Mouse (Mus musculus) MEL (cell line): ENCODE results near the gene St6galnac3. TPM values are rescaled to one million over a fixed set of nuclear protein-coding genes. Genes with fewer than 3 reads are reported as not detected.

ENCODE experiments used
- DNase-seq: peaks from one replicate; pipeline ENCODE4 v3.0.0; 2011; ENCODE audit warnings: low read depth, low spot score
- H3K27ac ChIP-seq: 2 replicates; pipeline ENCODE4 v1.5.1; 2012; ENCODE audit warnings: low read depth, mild to moderate bottlenecking, control low read depth, low read length, moderate library complexity; ENCODE audit not compliant: control insufficient read depth
- H3K27me3 ChIP-seq, 2 experiments: fragments of 150-350 bp in 1 of 2; sonication (generic) in 1 of 2; 2 replicates each; pipeline ENCODE4 v1.6.1; 2012; ENCODE audit warnings: low read length in 2 of 2, mild to moderate bottlenecking in 2 of 2, improper control_type of control experiment in 1 of 2, moderate library complexity in 1 of 2; ENCODE audit not compliant: insufficient read depth in 2 of 2, control insufficient read depth in 1 of 2
- H3K36me3 ChIP-seq, 2 experiments: 2 replicates each; pipeline ENCODE4 v1.6.1; 2012 to 2014; ENCODE audit warnings: low read length in 2 of 2, improper control_type of control experiment in 1 of 2, inconsistent platforms in 1 of 2, mild to moderate bottlenecking in 1 of 2; ENCODE audit not compliant: insufficient read depth in 2 of 2, control insufficient read depth in 1 of 2
- H3K4me1 ChIP-seq, 2 experiments: fragments of 150-350 bp in 1 of 2; sonication (generic) in 1 of 2; 2 replicates each; pipeline ENCODE4 v1.6.1; 2012; ENCODE audit warnings: low read length in 2 of 2, improper control_type of control experiment in 1 of 2, mild to moderate bottlenecking in 1 of 2; ENCODE audit not compliant: insufficient read depth in 2 of 2, control insufficient read depth in 1 of 2
- H3K4me3 ChIP-seq, 2 experiments: fragments of 150-350 bp in 1 of 2; sonication (generic) in 1 of 2; 2 replicates each; pipeline ENCODE4 v1.5.1; 2012; ENCODE audit warnings: low read depth in 2 of 2, low read length in 2 of 2, mild to moderate bottlenecking in 2 of 2, moderate library complexity in 2 of 2, control low read depth in 1 of 2, improper control_type of control experiment in 1 of 2; ENCODE audit not compliant: control insufficient read depth in 1 of 2, insufficient read depth in 1 of 2
- H3K79me2 ChIP-seq: 2 replicates; pipeline ENCODE4 v1.6.1; 2012; ENCODE audit warnings: mild to moderate bottlenecking, low read length, moderate library complexity; ENCODE audit not compliant: control insufficient read depth, poor library complexity, insufficient read depth
- H3K9ac ChIP-seq: 2 replicates; pipeline ENCODE4 v1.6.1; 2012; ENCODE audit warnings: low read depth, mild to moderate bottlenecking, control low read depth, low read length, moderate library complexity; ENCODE audit not compliant: control insufficient read depth, poor library complexity, severe bottlenecking
- H3K9me3 ChIP-seq: fragments of 150-350 bp; sonication (generic); replicated peaks from 2 replicates; pipeline ENCODE4 v1.6.1; 2012; ENCODE audit warnings: mild to moderate bottlenecking, low read length, improper control_type of control experiment, moderate library complexity; ENCODE audit not compliant: insufficient read depth
- BHLHE40 ChIP-seq: IDR thresholded peaks from 2 replicates; pipeline ENCODE4 v1.6.1; 2012; ENCODE audit warnings: low read depth, mild to moderate bottlenecking, inconsistent platforms, low read length, improper control_type of control experiment, borderline replicate concordance
- CHD1 ChIP-seq: IDR thresholded peaks from 2 replicates; pipeline ENCODE4 v1.6.1; 2012; ENCODE audit warnings: low read depth, mild to moderate bottlenecking, inconsistent platforms, low read length, improper control_type of control experiment
- CHD2 ChIP-seq: IDR thresholded peaks from 2 replicates; pipeline ENCODE4 v1.6.1; 2011; ENCODE audit warnings: low read length, improper control_type of control experiment
- CTCF ChIP-seq, 3 experiments: IDR thresholded peaks in 2 of 3; conservative IDR thresholded peaks in 1 of 3; 2 replicates each; pipeline ENCODE4 v1.5.1; 2011 to 2012; ENCODE audit warnings: low read length in 3 of 3, low read depth in 2 of 3, mild to moderate bottlenecking in 2 of 3, improper control_type of control experiment in 1 of 3, inconsistent platforms in 1 of 3, mixed read lengths in 1 of 3, moderate library complexity in 1 of 3; ENCODE audit not compliant: control insufficient read depth in 1 of 3, insufficient read depth in 1 of 3, poor library complexity in 1 of 3, severe bottlenecking in 1 of 3
- E2F4 ChIP-seq: IDR thresholded peaks from 2 replicates; pipeline ENCODE4 v1.6.1; 2011; ENCODE audit warnings: low read depth, low read length, improper control_type of control experiment, borderline replicate concordance
- ELF1 ChIP-seq: IDR thresholded peaks from 2 replicates; pipeline ENCODE4 v1.6.1; 2014; ENCODE audit warnings: low read depth, mild to moderate bottlenecking, inconsistent platforms, low read length, improper control_type of control experiment, moderate library complexity
- ETS1 ChIP-seq: IDR thresholded peaks from 2 replicates; pipeline ENCODE4 v1.6.1; 2012; ENCODE audit warnings: low read depth, mild to moderate bottlenecking, inconsistent platforms, low read length, improper control_type of control experiment, moderate library complexity
- GABPA ChIP-seq: IDR thresholded peaks from 2 replicates; pipeline ENCODE4 v1.6.1; 2012; ENCODE audit warnings: low read depth, mild to moderate bottlenecking, inconsistent platforms, low read length, improper control_type of control experiment, moderate library complexity
- HCFC1 ChIP-seq: IDR thresholded peaks from 2 replicates; pipeline ENCODE4 v1.6.1; 2012; ENCODE audit warnings: low read depth, mild to moderate bottlenecking, inconsistent platforms, low read length, improper control_type of control experiment, moderate library complexity
- JUND ChIP-seq: IDR thresholded peaks from 2 replicates; pipeline ENCODE4 v1.6.1; 2011; ENCODE audit warnings: low read depth, mild to moderate bottlenecking, improper control_type of control experiment, low read length
- KAT2A ChIP-seq: conservative IDR thresholded peaks from 2 replicates; pipeline ENCODE4 v1.6.1; 2012; ENCODE audit warnings: low read depth, low read length, improper control_type of control experiment, inconsistent platforms
- MAX ChIP-seq: IDR thresholded peaks from 2 replicates; pipeline ENCODE4 v1.6.1; 2011; ENCODE audit warnings: low read length, improper control_type of control experiment
- MAZ ChIP-seq: IDR thresholded peaks from 2 replicates; pipeline ENCODE4 v1.6.1; 2012; ENCODE audit warnings: low read depth, mild to moderate bottlenecking, inconsistent platforms, low read length, improper control_type of control experiment
- MXI1 ChIP-seq: IDR thresholded peaks from 2 replicates; pipeline ENCODE4 v1.6.1; 2011; ENCODE audit warnings: mild to moderate bottlenecking, low read depth, low read length, improper control_type of control experiment
- MYC ChIP-seq: IDR thresholded peaks from 2 replicates; pipeline ENCODE4 v1.6.1; 2011; ENCODE audit warnings: low read depth, mild to moderate bottlenecking, low read length, improper control_type of control experiment, moderate library complexity
- POLR2AphosphoS2 ChIP-seq: IDR thresholded peaks from 2 replicates; pipeline ENCODE4 v1.6.1; 2011; ENCODE audit warnings: low read length, improper control_type of control experiment
- RAD21 ChIP-seq: IDR thresholded peaks from 2 replicates; pipeline ENCODE4 v1.6.1; 2011; ENCODE audit warnings: mild to moderate bottlenecking, low read depth, low read length, improper control_type of control experiment
- RCOR1 ChIP-seq: IDR thresholded peaks from 2 replicates; pipeline ENCODE4 v1.6.1; 2012; ENCODE audit warnings: low read depth, mild to moderate bottlenecking, inconsistent platforms, low read length, improper control_type of control experiment
- SIN3A ChIP-seq: IDR thresholded peaks from 2 replicates; pipeline ENCODE4 v1.6.1; 2012; ENCODE audit warnings: low read length, improper control_type of control experiment, inconsistent platforms
- SMC3 ChIP-seq: IDR thresholded peaks from 2 replicates; pipeline ENCODE4 v1.6.1; 2011; ENCODE audit warnings: low read depth, low read length, improper control_type of control experiment
- ZC3H11A ChIP-seq: IDR thresholded peaks from 2 replicates; pipeline ENCODE4 v1.6.1; 2012; ENCODE audit warnings: low read depth, mild to moderate bottlenecking, inconsistent platforms, low read length, improper control_type of control experiment
- ZNF384 ChIP-seq: IDR thresholded peaks from 2 replicates; pipeline ENCODE4 v1.6.1; 2012; ENCODE audit warnings: low read depth, mild to moderate bottlenecking, inconsistent platforms, low read length, improper control_type of control experiment
- polyA plus RNA-seq, 2 experiments: library from polyadenylated mRNA; stranded (reverse) in 1 of 2; unstranded in 1 of 2; fragments of >175 nt in 1 of 2; fragments of >200 nt in 1 of 2; gene quantifications; 2 replicates each; pipeline versions ENCODE4 v1.2.1 to v1.2.4; 2012; ENCODE audit warnings: low replicate concordance in 2 of 2, low read depth in 1 of 2; ENCODE audit not compliant: insufficient read length in 2 of 2, insufficient read depth in 1 of 2, missing spikeins in 1 of 2
- total RNA-seq: library from RNA; depleted of rRNA; stranded (reverse); fragments of 300-350 nt; gene quantifications from 2 replicates; pipeline ENCODE4 v1.2.3, GENCODE M21; 2012

St6galnac3 gene
- total and polyA plus RNA-seq, 3 experiments = 7.8 to 11.4 TPM; not detected in 1

- TF ChIP-seq ZC3H11A = no peak
- TF ChIP-seq JUND = no peak
- TF ChIP-seq CTCF (IDR thresholded peaks at IDR 0.05 in 2 of 3, conservative IDR thresholded peaks at IDR 0.05 in 1 of 3; ENCODE audit: control insufficient read depth in 1 of 3, insufficient read depth in 1 of 3, low read depth in 2 of 3, low read length in 3 of 3, poor library complexity in 1 of 3, severe bottlenecking in 1 of 3) = no peak
- no peak for TF ChIP-seq BHLHE40
- TF ChIP-seq MXI1 = no peak
- TF ChIP-seq ZNF384 = no peak
- no peak for TF ChIP-seq RAD21
- no peak for TF ChIP-seq RCOR1
- no peak for TF ChIP-seq HCFC1
- TF ChIP-seq SIN3A = no peak
- TF ChIP-seq KAT2A = no peak
- no peak for TF ChIP-seq GABPA
- no peak for TF ChIP-seq POLR2AphosphoS2
- TF ChIP-seq MYC = no peak
- no peak for TF ChIP-seq ELF1
- no peak for TF ChIP-seq MAX
- TF ChIP-seq ETS1 = no peak
- TF ChIP-seq MAZ = no peak
- no peak for TF ChIP-seq E2F4
- no peak for TF ChIP-seq CHD2
- H3K27ac ChIP-seq = no peak overlapping the region
Observed at GRCm38 (mm10) chr3:153407698-153408097, 317.3 kb downstream of the St6galnac3 start.

DNA sequence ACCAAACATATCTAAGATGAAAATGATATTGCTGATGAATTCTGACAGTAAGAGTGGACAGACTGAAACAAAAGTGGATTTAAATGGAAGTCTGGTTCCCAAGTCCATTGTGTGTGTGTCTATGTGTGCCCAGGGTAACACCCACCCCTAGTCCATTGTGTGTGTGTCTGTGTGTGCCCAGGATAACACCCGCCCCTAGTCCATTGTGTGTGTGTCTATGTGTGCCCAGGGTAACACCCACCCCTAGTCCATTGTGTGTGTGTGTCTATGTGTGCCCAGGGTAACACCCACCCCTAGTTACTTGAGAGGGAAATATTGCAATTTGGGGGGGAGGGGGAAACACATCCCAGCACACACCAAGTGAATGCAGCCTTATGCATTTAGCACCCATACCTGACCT, 318.1 kb downstream of the St6galnac3 start:
- Histone ChIP-seq H3K79me2 (no peaks in the 10 kb centered on the region), H3K4me3 (no peak overlapping the region), H3K27me3 (no peaks in the 10 kb centered on the region), H3K36me3 (no peaks in the 10 kb centered on the region; a peak in 1 of 4 replicates), H3K4me1 (no peaks in the 10 kb centered on the region), H3K27ac (no peak overlapping the region), H3K9me3 (no peaks in the 10 kb centered on the region), H3K9ac (no peak overlapping the region)
- TF ChIP-seq CHD1 (no peak), CHD2 (no peak), SMC3 (no peak)
- no peak for DNase-seq

More at GRCm38 (mm10) chr3:153407698-153408097, 317.3 kb downstream of the St6galnac3 start:
- no peak for DNase-seq
- Histone ChIP-seq H3K4me3 (no peak overlapping the region), H3K4me1 (no peaks in the 10 kb centered on the region), H3K79me2 (no peaks in the 10 kb centered on the region), H3K9me3 (no peaks in the 10 kb centered on the region), H3K9ac (no peak overlapping the region), H3K27me3 (no peaks in the 10 kb centered on the region), H3K36me3 (no peaks in the 10 kb centered on the region; a peak in 1 of 4 replicates)
